Mouse (Mus musculus): ENCODE measurements around the gene Ap4m1.

Gene Ap4m1

GRCm38 (mm10) chr5:138171695-138172491 lies at the start of gene Ap4m1, which contains the start of gene Mcm7:
TSS of gene Ap4m1 (plus strand) at chr5:138172002.
TSS of gene Mcm7 (minus strand) at chr5:138172422.
- peak; percentile 92 to 96 for DNase-seq (ENCODE audit: low spot score in 2 of 2)

- DNase-seq (ENCODE audit: low spot score in 2 of 2) = no peak
Observed at GRCm38 (mm10) chr5:138132425-138133064, 39.3 kb upstream of the Ap4m1 start.

DNA sequence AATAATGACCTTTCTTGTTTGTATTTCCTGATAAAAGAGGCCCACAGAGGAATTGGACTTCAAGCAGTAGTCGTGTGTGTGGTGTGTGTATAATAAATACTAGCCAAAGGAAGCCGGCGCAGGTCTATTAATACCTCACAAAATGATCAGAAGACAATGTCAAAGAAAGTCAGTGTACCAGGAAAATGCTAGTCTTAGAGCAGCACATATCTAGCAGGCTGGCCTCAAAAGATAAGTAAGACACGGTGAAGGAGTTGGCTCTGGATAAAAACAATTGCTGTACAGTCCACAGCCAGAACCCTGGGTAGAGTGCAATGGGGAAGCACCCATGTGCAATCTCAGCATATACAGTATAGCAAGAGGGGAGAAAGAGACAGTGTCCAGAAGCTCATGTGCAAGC lies 34.5 kb upstream of the Ap4m1 start:
- no peak for DNase-seq (ENCODE audit: low spot score in 2 of 2)

- DNase-seq (ENCODE audit: low spot score in 2 of 2) = peak in 1 of 2 experiments; percentile 51
Observed at GRCm38 (mm10) chr5:138137935-138138549, 33.8 kb upstream of the Ap4m1 start.

DNA sequence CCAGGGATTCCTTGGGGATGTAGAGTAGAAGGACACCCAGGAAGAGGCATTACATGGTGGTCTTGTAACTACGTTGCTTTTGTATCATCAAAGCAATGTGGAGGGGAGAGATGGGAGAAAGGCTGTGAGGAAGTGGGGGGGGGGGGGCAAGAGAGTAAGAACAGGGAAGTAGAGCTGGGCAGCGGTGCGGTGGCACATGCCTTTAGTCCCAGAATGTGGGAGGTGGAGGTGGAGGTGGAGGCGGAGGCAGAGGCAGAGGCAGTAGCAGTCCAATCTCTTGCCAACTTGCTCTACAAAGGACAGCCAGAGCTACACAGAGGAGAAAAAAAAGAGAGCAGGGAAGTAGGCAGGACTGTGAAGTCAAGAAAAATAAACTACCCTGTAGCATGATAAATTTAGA lies 33.2 kb upstream of the Ap4m1 start:
- no peak for DNase-seq (ENCODE audit: low spot score in 2 of 2)

GRCm38 (mm10) chr5:138154390-138154789 lies 17.4 kb upstream of the Ap4m1 start:
- no peak for DNase-seq (ENCODE audit: low spot score in 2 of 2)

- DNase-seq (ENCODE audit: low spot score in 2 of 2) = peak; percentile 74 to 90
Observed at GRCm38 (mm10) chr5:138155443-138155976, 16.3 kb upstream of the Ap4m1 start, which contains the start of gene Zfp113. TSS of gene Zfp113 (minus strand) at chr5:138155744.

DNA sequence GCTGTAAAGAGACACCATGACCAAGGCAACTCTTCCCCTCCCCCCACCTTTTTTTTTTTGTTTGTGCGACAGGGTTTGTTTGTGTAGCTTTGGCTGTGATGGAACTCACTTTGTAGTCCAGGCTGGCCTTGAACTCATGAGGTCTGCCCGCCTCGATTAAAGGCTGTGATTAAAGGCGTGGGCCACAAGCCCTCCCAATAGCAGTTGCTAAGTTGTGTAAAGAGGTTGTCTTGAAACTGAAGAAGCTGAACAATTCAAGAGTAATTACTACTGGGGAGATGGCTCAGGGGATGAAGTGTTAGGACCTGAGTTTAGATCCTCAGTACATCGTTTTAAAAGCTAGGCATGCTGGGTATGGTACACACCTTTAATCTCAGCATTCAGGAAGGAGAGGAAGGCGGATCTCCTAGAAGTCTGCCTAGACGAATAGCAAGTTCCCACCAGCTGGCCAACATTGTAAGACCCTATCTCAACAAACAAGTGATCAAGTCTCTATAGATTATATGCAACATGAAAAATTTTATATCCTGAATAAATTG lies 11.5 kb upstream of the Ap4m1 start:
- no peak for DNase-seq (ENCODE audit: low spot score in 2 of 2)

DNA sequence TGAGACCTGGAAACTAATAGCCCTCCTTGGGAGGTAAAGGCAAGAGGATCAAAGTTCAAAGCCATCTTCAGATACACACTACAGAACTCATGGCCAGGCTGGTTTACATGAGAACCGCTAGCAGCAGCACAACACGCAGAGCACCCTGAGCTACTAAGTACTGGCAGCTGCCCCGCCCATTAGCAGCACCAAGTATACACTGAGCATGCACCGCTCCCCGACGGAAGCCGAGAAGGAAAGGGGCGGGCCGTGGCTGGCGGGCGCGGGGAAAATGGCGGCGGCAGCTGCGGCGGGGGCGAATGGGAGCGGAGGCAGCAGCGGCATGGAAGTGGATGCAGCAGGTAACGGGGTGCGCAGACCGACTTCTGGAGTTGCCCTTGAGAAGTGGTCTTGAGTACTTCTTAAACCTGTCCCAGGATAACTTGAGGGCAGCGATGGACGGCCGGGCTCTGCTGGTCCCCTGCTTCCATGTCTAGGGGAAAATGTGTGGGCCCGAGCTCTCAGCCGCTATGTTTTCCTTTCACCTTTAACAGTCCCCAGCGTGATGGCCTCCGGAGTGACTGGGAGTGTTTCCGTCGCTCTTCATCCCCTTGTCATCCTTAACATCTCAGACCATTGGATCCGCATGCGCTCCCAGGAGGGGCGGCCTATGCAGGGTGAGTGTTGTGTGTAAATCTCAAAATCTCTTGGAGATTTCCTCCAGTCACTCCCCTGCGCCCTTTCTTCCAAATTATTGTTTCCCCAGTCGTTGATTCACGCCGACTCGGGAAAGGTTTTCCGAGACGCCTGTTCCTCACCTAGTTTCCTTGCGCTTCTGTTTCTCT lies 10.7 kb upstream of the Ap4m1 start, which contains the start of gene Cops6:
Gene Cops6, plus strand, starts transcription at position 230 of the 824 bp plus-strand sequence.
- DNase-seq (ENCODE audit: low spot score in 2 of 2) = peak; percentile 88 to 96

GRCm38 (mm10) chr5:138163046-138163445 lies 8.8 kb upstream of the Ap4m1 start:
- DNase-seq (ENCODE audit: low spot score in 2 of 2) = no peak

- no peak for DNase-seq (ENCODE audit: low spot score in 2 of 2)
Observed at GRCm38 (mm10) chr5:138163610-138164009, 8.2 kb upstream of the Ap4m1 start.

- DNase-seq (ENCODE audit: low spot score in 2 of 2) = no peak
Observed at GRCm38 (mm10) chr5:138165594-138165993, 6.2 kb upstream of the Ap4m1 start.

GRCm38 (mm10) chr5:138170936-138171561 lies 753 bp upstream of the Ap4m1 start:
- DNase-seq (ENCODE audit: low spot score in 2 of 2) = peak; percentile 92 to 96

GRCm38 (mm10) chr5:138173217-138173616 lies 1.4 kb downstream of the Ap4m1 start:
- no peak for DNase-seq (ENCODE audit: low spot score in 2 of 2)

DNA sequence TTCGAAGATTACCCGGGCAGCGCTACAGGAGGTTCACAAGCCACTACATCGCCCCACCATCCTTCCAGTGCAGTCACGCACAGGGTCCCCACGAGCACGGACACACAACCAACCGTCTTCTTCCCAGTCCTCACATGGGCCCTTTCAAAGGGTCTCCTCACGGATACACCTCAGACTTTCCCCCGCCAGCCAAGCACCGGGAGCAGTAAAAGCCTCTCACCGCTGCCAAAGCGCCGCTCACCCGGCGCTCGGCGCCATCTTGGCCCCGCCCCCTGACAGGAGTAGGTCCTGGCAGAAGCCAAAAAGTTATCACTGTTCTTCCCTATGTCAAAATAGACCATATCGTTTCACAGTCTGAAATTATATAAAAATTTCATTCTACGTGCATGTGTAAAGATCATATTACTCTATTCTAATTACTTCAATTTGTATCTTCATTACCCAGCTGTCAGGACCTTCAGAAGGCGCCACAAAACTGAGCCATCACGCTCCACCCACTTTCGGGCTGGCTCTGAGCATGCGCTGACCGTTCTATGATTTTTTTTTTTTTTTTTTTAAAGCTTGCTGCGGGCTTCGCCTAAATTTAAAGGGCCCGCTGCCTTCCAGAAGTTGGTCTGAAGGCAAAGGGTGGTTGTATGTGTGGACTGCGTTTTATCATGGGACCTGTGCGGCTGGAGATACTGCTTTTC lies 15.3 kb downstream of the Ap4m1 start, which contains the start of the genes Taf6 and Cnpy4:
Gene Taf6, minus strand, starts transcription at position 502 of the 689 bp plus-strand sequence.
Gene Cnpy4, plus strand, starts transcription at position 536 of the 689 bp plus-strand sequence.
- peak; percentile 84 to 91 for DNase-seq (ENCODE audit: low spot score in 2 of 2)

DNA sequence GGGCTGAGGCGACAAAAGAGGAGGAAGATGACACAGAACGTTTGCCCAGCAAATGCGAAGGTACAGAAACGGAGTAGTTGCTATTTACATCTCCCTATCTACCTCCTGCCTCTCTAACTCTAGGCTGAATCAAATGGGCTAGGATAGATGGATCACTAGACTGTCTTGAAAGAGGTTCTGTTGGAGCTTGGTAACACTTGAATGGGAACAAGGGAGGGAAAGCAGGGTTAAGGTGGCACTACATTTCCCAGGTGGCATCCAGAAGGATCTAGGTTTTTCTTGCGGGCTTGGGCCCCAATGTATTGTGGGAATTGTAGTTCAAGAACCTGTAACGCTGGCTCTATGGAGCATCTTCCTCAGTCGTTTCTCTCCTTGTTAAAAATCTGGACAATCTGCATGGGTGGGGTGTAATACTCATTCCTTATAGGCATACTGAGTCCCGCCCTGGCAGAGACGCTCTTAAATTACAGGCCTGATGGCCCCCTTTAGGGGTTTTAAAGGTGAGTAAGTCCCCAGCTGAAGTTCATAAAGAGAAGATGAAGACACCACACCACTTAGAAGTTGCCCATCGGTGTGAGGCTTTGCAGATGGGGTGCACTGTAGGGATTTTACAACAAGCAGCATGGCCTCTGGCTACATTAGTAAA lies 16.0 kb downstream of the Ap4m1 start:
- DNase-seq (ENCODE audit: low spot score in 2 of 2) = peak in 1 of 2 experiments; percentile 72

GRCm38 (mm10) chr5:138193771-138194727 lies 22.2 kb downstream of the Ap4m1 start, which contains the start of gene Mblac1:
TSS of gene Mblac1 (plus strand) at chr5:138194314.
- DNase-seq (ENCODE audit: low spot score in 2 of 2) = peak; percentile 88 to 89

Measured in spleen, postnatal 10 days (tissue).